Mouse (Mus musculus) thymus, adult 18-20 months (tissue): ENCODE measurements around the gene Rph3al.

Experiments
- DNase-seq, 2 experiments: peaks; one replicate each; pipeline ENCODE4 v3.0.0; 2022; ENCODE audit warnings: mixed read lengths in 2 of 2

The Rph3al gene

GRCm38 (mm10) chr11:75948789-75949188 is 10.6 kb upstream of the Rph3al start:
- DNase-seq = no peak

- DNase-seq = no peak
Measured at GRCm38 (mm10) chr11:75947223-75947622, 9.0 kb upstream of the Rph3al start.

- no peak for DNase-seq
Measured at GRCm38 (mm10) chr11:75945805-75946450, 7.7 kb upstream of the Rph3al start.

GRCm38 (mm10) chr11:75937370-75937871 is 808 bp downstream of the Rph3al start:
- no peak for DNase-seq

GRCm38 (mm10) chr11:75935819-75936430 is 2.3 kb downstream of the Rph3al start:
- DNase-seq = peak; percentile 23 to 55

GRCm38 (mm10) chr11:75934425-75934824 is 3.8 kb downstream of the Rph3al start:
- DNase-seq = no peak

GRCm38 (mm10) chr11:75933371-75933770 is 4.9 kb downstream of the Rph3al start:
- DNase-seq = no peak

GRCm38 (mm10) chr11:75930911-75931678 is 7.1 kb downstream of the Rph3al start:
- no peak for DNase-seq

GRCm38 (mm10) chr11:75930208-75930607 is 8.0 kb downstream of the Rph3al start:
- no peak for DNase-seq

GRCm38 (mm10) chr11:75927881-75928280 is 10.3 kb downstream of the Rph3al start:
- DNase-seq = no peak

GRCm38 (mm10) chr11:75926431-75927312 is 11.6 kb downstream of the Rph3al start:
- peak in 1 of 2 experiments; percentile 26 for DNase-seq

GRCm38 (mm10) chr11:75925801-75926200 is 12.4 kb downstream of the Rph3al start:
- DNase-seq = no peak

GRCm38 (mm10) chr11:75922741-75923140 is 15.5 kb downstream of the Rph3al start:
- no peak for DNase-seq

- DNase-seq = no peak
Measured at GRCm38 (mm10) chr11:75919139-75919538, 19.1 kb downstream of the Rph3al start.

GRCm38 (mm10) chr11:75917340-75917739 is 20.9 kb downstream of the Rph3al start:
- DNase-seq = no peak

GRCm38 (mm10) chr11:75913953-75914352 is 24.3 kb downstream of the Rph3al start:
- DNase-seq = peak; percentile 26 to 43

- DNase-seq = peak in 1 of 2 experiments; percentile 24
Measured at GRCm38 (mm10) chr11:75912944-75913657, 25.1 kb downstream of the Rph3al start.

- no peak for DNase-seq
Measured at GRCm38 (mm10) chr11:75911962-75912361, 26.3 kb downstream of the Rph3al start.

GRCm38 (mm10) chr11:75909702-75910429 is 28.4 kb downstream of the Rph3al start:
- no peak for DNase-seq

GRCm38 (mm10) chr11:75907406-75907805 is 30.8 kb downstream of the Rph3al start:
- no peak for DNase-seq

GRCm38 (mm10) chr11:75906556-75906955 is 31.7 kb downstream of the Rph3al start:
- DNase-seq = no peak
